Mouse (Mus musculus) limb, embryonic 10.5 days (tissue): Measurements from ENCODE around the gene Strap. TPM values are rescaled to one million over a fixed set of nuclear protein-coding genes. Genes with fewer than 3 reads are reported as not detected.

Experiments
- DNase-seq: peaks from one replicate; pipeline ENCODE4 v3.0.0-alpha.2; 2017; ENCODE audit warnings: low spot score
- H3K27ac ChIP-seq: fragments of 300-500 bp; sonication (generic); 2 replicates; pipeline ENCODE4 v1.5.1; 2016; ENCODE audit warnings: mild to moderate bottlenecking
- H3K27me3 ChIP-seq: fragments of 300-500 bp; sonication (generic); 2 replicates; pipeline ENCODE4 v1.6.1; 2016; ENCODE audit warnings: low read depth, mild to moderate bottlenecking; ENCODE audit not compliant: poor library complexity, severe bottlenecking
- H3K36me3 ChIP-seq: fragments of 300-500 bp; sonication (generic); 2 replicates; pipeline ENCODE4 v1.6.1; 2016; ENCODE audit warnings: mild to moderate bottlenecking, moderate library complexity
- H3K4me1 ChIP-seq: fragments of 300-500 bp; sonication (generic); 2 replicates; pipeline ENCODE4 v1.6.1; 2016
- H3K4me3 ChIP-seq: fragments of 300-500 bp; sonication (generic); 2 replicates; pipeline ENCODE4 v1.5.1; 2016; ENCODE audit warnings: mild to moderate bottlenecking, moderate library complexity
- H3K9me3 ChIP-seq: fragments of 300-500 bp; sonication (generic); replicated peaks from 2 replicates; pipeline ENCODE4 v1.6.1; 2016; ENCODE audit warnings: mild to moderate bottlenecking
- WGBS: fragments of 180-500 bp; shearing (Covaris S2); methylation state at CpG from one replicate; pipeline ENCODE4 v1.1.7; 2016; 5-methylcytosine and 5-hydroxymethylcytosine counted together
- polyA plus RNA-seq: library from polyadenylated mRNA; unstranded; fragments of >200 nt; fragmentation: Nextera tagmentation; extraction: Ambion mirVana; gene quantifications from 2 replicates; pipeline ENCODE4 v1.2.1, GENCODE M21; 2016

The Strap gene
- polyA plus RNA-seq, 1 experiment from 2014 or later, result 229 TPM

DNA sequence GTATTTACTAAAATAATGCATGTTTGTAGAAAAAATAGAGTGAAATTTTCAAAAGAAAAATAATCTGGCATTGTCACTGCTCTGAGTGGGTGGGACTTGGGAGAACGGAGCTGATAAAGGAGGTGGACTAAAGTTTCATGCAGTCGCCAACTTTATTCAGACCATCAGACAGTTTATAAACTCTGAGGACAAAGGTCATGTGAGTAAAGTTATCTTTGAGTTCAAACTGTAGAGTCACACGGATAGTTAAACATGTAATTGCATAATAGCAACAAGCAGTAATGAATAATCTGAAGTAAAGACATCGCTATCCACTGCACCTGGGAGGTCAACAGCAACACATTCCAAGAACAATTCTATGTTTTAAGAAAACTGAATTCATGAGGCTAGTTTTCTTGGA lies 9.8 kb downstream of the Strap start:
- peaks cover 98% of the 10 kb centered on the region for H3K36me3 ChIP-seq
- no peaks in the 10 kb centered on the region for H3K27me3 ChIP-seq

DNA sequence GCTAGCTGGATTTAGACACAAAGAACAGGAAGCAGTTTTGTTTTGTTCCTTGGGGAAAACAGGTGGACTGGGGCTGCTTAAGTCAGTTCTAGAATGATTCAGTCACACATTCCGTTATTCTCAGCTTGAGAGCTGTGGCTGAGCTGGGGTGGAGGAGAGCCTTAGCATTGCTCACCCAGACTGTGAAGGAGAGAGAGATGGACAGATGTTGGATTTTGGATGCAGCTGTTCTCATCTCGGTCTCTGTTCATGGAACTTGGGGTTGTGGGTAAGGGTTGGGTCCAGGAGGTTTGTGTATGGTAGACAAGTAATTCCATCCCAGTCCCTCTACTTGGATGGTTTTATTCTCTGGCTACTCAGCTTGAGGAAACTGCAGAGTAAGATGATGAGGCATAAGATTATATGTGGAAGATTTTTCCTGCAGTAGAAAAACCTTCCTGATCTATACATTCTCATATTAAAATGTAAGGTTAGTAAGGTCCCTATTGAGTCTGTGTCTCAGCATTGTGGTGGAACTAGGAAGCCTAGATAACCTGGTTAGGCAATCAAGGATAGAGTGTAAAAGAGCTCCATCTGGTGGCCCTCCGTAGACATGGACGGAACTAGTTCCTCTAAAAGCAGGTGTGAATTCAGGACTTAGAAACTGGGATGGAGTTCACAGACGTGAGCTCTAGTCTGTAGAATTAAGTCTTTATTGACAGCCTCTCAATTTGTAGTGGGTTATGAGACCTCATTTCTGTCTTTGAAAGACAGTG lies 12.5 kb downstream of the Strap start:
- Histone ChIP-seq H3K36me3 (peaks cover 97% of the 10 kb centered on the region), H3K4me1 (no peaks in the 10 kb centered on the region), H3K27me3 (no peaks in the 10 kb centered on the region), H3K9me3 (no peaks in the 10 kb centered on the region), H3K27ac (no peak overlapping the region), H3K4me3 (no peak overlapping the region)
- no peak for DNase-seq
- 82% methylated on average over 5 of the region's 5 CpGs for WGBS

More for the DNA sequence above, 9.8 kb downstream of the Strap start:
- DNase-seq, result no peak
- no peaks in the 10 kb centered on the region for H3K4me1 ChIP-seq
- no peak overlapping the region for H3K4me3 ChIP-seq
- WGBS, result 93% methylated on average over 4 of the region's 4 CpGs
- no peaks in the 10 kb centered on the region for H3K9me3 ChIP-seq
- H3K27ac ChIP-seq, result no peak overlapping the region

DNA sequence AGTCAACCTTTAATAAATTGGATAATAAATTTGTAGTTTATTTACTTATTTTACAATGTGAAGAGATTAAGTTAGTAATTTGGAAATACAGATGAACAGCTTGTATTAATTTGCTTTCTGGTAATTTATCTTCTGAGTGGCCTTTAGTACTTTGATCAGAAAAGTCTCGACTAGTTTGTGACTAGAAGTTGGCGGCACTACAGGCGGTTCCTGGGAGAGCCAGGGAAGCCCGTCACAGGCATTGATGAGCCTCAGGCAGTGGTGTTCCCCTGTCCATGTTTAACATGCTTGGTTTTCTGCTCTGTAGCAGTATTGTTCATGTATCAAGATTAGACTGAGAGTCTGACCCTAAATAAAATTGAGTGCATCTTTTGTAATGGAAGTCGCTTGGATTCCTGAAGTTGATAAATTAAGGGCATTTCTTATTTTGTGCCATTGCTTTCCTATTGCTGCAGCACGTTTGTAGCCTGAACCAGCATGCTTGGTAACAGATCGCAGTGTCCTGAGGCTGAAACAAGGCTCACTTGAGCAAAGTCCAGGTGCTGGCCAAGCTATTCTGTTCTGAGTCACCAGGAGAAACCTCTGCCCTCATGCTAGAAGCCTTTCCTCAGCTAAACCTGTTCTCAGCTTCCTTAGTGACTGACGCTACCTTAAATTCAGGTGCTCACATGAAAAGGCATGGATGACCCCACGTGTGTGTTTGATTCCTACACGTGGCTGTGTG lies 16.8 kb downstream of the Strap start:
- DNase-seq, result peak; percentile 23
- Histone ChIP-seq H3K4me3 (no peak overlapping the region), H3K27ac (no peak overlapping the region), H3K27me3 (no peaks in the 10 kb centered on the region), H3K9me3 (no peaks in the 10 kb centered on the region), H3K4me1 (peaks cover 9% of the 10 kb centered on the region), H3K36me3 (peaks cover 60% of the 10 kb centered on the region)
- WGBS, result 80% methylated on average over 10 of the region's 10 CpGs

DNA sequence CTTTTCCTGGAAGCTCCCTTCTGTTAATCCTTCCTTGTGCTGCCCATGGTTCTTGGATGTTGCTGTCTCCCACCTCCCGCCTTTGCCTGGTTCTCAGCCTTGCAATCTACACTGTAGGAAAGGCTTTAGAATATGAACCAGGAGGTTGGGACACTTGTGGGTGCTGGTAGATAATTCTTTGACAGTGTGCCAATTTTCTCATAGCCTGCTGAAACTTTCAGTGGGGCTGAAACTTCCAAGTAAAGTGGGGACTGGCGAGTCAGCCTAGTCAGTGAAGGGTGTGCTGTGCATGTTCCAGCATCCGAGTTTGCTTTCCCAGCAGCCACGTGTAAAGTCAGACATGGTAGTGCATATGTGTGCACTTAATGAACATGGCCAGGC lies 17.4 kb downstream of the Strap start:
- H3K27ac ChIP-seq, result no peak overlapping the region
- 94% methylated on average over 4 of the region's 4 CpGs for WGBS
- DNase-seq, result peak; percentile 25
- H3K4me3 ChIP-seq, result no peak overlapping the region
- peaks cover 55% of the 10 kb centered on the region for H3K36me3 ChIP-seq
- H3K9me3 ChIP-seq, result no peaks in the 10 kb centered on the region
- H3K4me1 ChIP-seq, result peaks cover 9% of the 10 kb centered on the region
- H3K27me3 ChIP-seq, result no peaks in the 10 kb centered on the region

DNA sequence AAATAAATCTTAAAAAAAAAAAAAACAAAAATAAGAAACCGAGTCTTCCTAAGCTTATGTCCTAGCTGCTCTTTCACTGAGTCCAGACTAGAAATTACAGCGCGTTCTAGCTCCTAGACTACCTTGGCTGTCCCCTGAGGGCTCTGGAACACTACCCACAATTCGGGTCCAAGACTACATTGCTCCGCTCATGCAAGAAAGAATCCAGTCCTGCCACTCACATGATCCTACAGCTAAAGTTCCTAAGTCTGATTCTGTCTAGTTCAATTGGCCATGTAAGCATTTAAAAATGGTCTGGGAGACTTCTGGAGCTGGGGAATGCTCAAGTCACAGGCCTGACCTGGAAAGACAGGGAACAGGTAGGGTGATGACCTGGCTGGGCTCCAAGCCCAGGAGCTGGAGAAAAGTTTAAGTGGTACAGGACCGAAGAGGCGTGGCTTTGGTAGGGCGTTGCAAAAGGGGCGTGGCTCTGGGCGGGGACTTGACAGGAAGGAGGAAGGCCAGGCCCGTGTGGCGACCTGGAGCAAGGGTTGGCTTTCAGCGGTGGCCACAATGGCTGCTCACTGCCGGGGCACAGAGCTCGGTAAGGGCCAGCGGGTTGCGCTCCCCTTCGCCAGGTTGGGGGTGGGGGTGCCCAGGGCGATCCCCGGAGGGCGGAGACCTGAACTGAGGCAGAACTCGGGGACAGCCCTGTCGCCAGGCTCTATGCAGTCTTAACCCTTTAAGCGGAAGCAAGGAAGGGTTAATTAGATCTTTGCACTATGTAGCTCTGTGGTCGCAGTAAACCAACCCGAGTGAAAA lies 19.4 kb downstream of the Strap start, which contains the start of gene Dera:
Gene Dera (plus strand): TSS at position 491 of the 801 bp plus-strand sequence.
- 13% methylated on average over 26 of the region's 26 CpGs for WGBS
- H3K9me3 ChIP-seq, result no peaks in the 10 kb centered on the region
- H3K27ac ChIP-seq, result peak within 1 kb of the TSS; percentile 92
- H3K36me3 ChIP-seq, result peaks cover 35% of the 10 kb centered on the region
- peaks cover 15% of the 10 kb centered on the region for H3K4me1 ChIP-seq
- no peaks in the 10 kb centered on the region for H3K27me3 ChIP-seq
- peak; percentile 92 for DNase-seq
- H3K4me3 ChIP-seq, result peak within 1 kb of the TSS; percentile 73

DNA sequence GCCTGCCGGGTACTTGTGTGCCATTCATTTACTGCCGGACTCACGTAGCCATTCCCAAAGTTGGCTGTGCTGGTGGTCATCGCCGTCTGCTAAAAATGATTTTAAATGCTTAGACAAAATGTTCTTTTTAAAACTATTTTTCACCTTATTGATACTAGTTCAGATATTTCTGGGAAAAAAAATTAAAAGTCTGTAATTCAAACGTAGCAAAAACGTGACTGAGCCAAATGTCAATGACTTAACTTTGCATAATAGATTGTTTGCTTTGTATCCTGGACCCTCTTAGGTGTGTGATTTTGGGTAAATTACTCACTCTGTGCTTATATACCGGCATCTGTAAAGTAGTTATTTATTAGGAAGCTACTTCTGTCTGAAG lies 20.0 kb downstream of the Strap start:
- Histone ChIP-seq H3K4me3 (peak overlapping the region; percentile 73), H3K27ac (peak overlapping the region; percentile 92), H3K36me3 (peaks cover 29% of the 10 kb centered on the region), H3K27me3 (no peaks in the 10 kb centered on the region), H3K9me3 (no peaks in the 10 kb centered on the region), H3K4me1 (peaks cover 21% of the 10 kb centered on the region)
- WGBS, result 8% methylated on average over 8 of the region's 8 CpGs
- no peak for DNase-seq

DNA sequence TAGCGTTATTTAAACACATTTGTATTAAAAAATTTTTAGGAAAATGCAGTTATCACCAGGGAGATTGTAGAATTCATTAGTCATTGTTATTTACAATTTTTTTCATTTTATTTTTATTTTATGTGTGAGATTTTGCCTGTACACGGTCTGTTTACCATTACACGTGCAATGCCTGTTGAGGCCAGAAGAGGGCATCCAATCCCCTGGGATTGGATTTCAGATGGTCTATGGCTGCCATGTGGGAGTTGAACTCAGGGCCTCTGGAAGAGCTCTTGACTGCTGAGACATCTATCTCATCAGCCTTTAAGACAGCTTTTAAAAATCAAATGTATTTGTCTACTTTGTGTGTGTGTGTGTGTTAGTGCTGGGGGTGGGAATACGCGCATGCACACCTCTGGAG lies 21.4 kb downstream of the Strap start:
- Histone ChIP-seq H3K27me3 (no peaks in the 10 kb centered on the region), H3K9me3 (no peaks in the 10 kb centered on the region), H3K4me3 (no peak overlapping the region), H3K4me1 (peaks cover 23% of the 10 kb centered on the region), H3K27ac (no peak overlapping the region), H3K36me3 (peaks cover 14% of the 10 kb centered on the region)
- WGBS, result 73% methylated on average over 5 of the region's 5 CpGs
- no peak for DNase-seq

DNA sequence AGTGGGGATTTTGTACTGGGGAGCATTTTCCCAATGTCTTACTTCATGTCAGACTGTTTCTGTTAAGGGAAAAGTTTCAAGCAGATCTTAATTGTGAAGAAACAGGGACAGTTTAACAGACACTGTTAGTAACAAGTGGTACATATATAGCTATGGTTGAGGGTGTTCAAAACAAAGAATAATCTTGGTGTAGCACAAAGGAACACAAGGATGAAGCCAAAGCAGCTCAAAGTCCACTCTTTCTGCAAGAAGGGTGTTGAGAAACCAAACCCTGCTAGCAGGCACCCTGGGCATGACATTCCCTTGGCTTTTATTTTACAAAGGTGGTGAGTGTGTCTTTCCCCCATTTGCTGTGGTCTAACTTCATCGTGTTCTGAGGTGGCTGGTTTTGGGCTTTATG lies 23.0 kb downstream of the Strap start:
- Histone ChIP-seq H3K27ac (no peak overlapping the region), H3K9me3 (no peaks in the 10 kb centered on the region)
- no peak for DNase-seq

DNA sequence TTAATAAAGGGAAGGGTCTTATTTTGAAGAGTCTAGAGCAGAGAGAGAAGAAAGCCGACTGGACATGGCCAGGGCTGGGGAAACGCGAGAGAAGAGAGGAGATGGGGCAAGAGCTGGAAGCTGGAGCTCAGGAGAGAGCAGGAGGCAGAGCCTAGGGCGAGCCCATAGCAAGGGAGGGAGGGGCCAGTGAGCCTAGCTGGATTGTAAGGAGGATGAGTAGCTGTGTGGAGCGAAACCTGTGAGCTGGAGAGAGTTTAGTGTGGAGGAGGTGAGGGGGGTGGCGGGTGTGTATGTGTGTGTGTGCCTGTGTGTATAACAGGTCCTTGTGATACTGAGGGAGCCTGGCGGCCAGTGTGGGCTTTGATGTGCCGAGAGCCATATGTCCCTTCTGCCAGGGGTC lies 24.8 kb downstream of the Strap start:
- Histone ChIP-seq H3K27ac (peak overlapping the region; percentile 56), H3K9me3 (no peaks in the 10 kb centered on the region), H3K36me3 (no peaks in the 10 kb centered on the region), H3K27me3 (no peaks in the 10 kb centered on the region), H3K4me3 (no peak overlapping the region), H3K4me1 (peaks cover 28% of the 10 kb centered on the region)
- 25% methylated on average over 8 of the region's 8 CpGs for WGBS
- DNase-seq, result peak; percentile 39

More for the DNA sequence above, 23.0 kb downstream of the Strap start:
- peaks cover 23% of the 10 kb centered on the region for H3K4me1 ChIP-seq
- no peak overlapping the region for H3K4me3 ChIP-seq
- no peaks in the 10 kb centered on the region for H3K27me3 ChIP-seq
- no peaks in the 10 kb centered on the region for H3K36me3 ChIP-seq
- 88% methylated on average over 1 of the region's 1 CpGs for WGBS

DNA sequence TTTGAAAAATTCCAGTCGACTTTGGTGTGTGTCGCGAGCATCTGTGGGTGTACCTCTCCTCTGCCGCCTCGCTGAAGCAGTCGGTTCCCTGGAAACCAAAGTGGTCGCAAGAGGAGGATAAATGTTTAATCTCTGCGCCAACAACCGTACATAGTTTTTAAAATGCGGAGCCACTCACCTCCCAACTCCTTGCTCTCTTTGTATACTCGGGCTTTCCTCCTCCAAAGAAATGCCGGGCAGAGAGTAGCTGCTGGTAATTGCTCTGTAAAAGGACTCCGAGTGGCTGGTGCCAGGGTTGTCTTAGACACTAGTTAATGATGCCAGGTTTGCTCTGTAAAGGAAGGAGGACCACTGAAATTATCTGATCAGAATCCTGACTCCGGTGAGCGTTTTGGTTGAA lies 26.1 kb downstream of the Strap start:
- no peaks in the 10 kb centered on the region for H3K27me3 ChIP-seq
- DNase-seq, result peak; percentile 27
- WGBS, result 94% methylated on average over 15 of the region's 15 CpGs

DNA sequence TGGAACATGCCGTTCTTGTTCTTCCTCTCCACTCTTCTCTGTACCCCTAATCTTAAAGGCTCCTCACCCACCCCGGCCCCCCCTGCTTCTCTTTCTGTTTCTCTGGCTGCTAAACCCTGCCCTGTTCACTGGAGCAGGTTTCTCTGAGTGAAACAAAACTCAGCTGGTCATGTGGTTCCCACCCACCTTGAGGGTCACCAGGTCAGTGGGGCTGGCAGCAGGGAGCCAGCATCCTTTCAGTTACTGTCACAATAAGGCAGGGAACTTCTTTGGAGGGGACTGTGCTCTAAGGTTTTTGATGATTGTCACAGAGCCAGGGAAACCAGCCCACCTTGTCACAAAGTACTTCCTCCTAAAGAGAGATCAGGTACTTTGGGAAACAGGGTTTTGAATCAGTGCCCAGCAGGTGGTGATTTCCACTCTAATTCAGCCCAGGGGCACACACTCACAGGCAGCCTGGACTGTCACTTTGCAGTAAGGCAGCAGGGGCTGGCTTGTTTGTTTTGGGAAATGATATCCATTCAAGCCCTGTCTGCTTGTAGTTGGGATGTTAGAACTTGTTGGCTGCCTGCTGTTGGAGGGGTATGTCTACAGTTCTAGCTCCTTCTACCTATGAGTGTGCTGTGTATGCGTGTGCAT lies 29.8 kb downstream of the Strap start:
- no peaks in the 10 kb centered on the region; the same call in 1 of the 2 replicates for H3K36me3 ChIP-seq
- no peak overlapping the region for H3K4me3 ChIP-seq
- 76% methylated on average over 3 of the region's 3 CpGs for WGBS
- peaks cover 17% of the 10 kb centered on the region for H3K4me1 ChIP-seq
- 0 out of 2 replicates have a peak overlapping the region, but pooled peaks have one; percentile 20 for H3K27ac ChIP-seq
- DNase-seq, result peak; percentile 26
- H3K27me3 ChIP-seq, result no peaks in the 10 kb centered on the region
- no peaks in the 10 kb centered on the region for H3K9me3 ChIP-seq

More for the DNA sequence above, 26.1 kb downstream of the Strap start:
- H3K4me1 ChIP-seq, result peaks cover 28% of the 10 kb centered on the region
- no peaks in the 10 kb centered on the region for H3K9me3 ChIP-seq
- no peak overlapping the region for H3K27ac ChIP-seq
- H3K4me3 ChIP-seq, result no peak overlapping the region
- H3K36me3 ChIP-seq, result no peaks in the 10 kb centered on the region

DNA sequence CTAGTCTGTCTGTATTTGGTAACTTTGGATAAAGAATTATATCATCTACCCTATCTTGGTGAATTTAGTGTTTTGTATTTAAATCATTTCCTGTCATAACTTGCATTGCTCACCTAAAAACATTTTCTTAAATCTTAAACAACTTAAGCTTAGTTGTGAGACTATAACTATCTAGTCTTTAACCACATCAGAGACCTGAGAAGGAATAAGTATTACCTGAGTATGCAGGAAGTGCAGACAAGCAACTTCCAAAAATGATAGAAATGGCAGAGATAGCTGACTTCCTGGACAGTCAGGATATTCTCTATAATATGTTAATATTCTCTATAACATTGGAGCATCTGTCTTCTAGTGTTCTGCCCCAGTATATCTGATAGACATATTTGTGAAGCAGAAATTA lies 31.3 kb downstream of the Strap start:
- H3K27me3 ChIP-seq, result no peaks in the 10 kb centered on the region
- no peak overlapping the region for H3K4me3 ChIP-seq
- peaks cover 13% of the 10 kb centered on the region for H3K4me1 ChIP-seq
- no peaks in the 10 kb centered on the region; the same call in 1 of the 2 replicates for H3K36me3 ChIP-seq
- H3K9me3 ChIP-seq, result no peaks in the 10 kb centered on the region
- H3K27ac ChIP-seq, result no peak overlapping the region
- no peak for DNase-seq
